ENCODE assay signal across 18 mouse cellular contexts in the genomic region with DNA sequence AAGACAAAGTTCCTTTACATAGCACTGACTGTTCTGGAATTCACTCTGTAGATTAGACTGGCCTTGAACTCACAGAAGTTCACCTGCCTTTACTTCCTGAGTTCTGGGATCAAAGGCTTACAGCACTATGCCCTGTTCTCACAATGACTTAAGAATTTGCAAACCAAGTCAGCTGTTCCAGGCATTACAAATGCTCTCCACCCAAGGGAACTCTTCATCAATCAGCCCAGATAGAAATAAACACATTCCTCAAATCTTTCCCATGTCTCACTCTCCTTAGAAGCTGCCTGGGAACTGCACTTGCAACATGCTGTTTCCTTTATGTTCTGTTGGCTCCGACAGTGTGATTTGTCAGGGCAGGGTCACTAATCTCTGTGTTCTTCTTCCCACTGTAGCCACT. TPM values are rescaled to one million over a fixed set of nuclear protein-coding genes. Genes with fewer than 3 reads are reported as not detected.
DNase-seq lines count a peak whose midpoint lies in the region; ATAC-seq and TF ChIP-seq lines count a peak whose summit lies in the region.
"Had no signal": no experiment of that assay in that cellular context is flagged by ENCODE, and none has a peak within 500 bp of the region (broad histone marks: within the 10 kb centered on the region; RNA-seq: fewer than 3 reads in every experiment).

No protein-coding gene starts in this region.

- no peaks in the 10 kb centered on the region for H3K27me3 ChIP-seq in kidney, postnatal 0 days (ENCODE audit: insufficient read depth, low read length)
- no peaks in the 10 kb centered on the region for H3K27me3 ChIP-seq in kidney, embryonic 14.5 days (ENCODE audit: control insufficient read depth, insufficient read depth, low read length)
- H3K27me3 ChIP-seq in midbrain, embryonic 15.5 days (replicated peaks), result no peaks in the 10 kb centered on the region
- H3K27me3 ChIP-seq: embryonic facial prominence, embryonic 15.5 days; hindbrain, embryonic 12.5 days; neural tube, embryonic 15.5 days had no signal

- H3K4me3 ChIP-seq in kidney, postnatal 0 days (replicated peaks; ENCODE audit: low read depth, low read length), result no peak overlapping the region
- H3K4me3 ChIP-seq in kidney, embryonic 14.5 days (ENCODE audit: low read length), result no peak overlapping the region
- H3K4me3 ChIP-seq in midbrain, embryonic 15.5 days, result no peak overlapping the region
- H3K4me3 ChIP-seq: embryonic facial prominence, embryonic 15.5 days; hindbrain, embryonic 12.5 days; neural tube, embryonic 15.5 days had no signal

- no peak overlapping the region for H3K4me2 ChIP-seq in kidney, postnatal 0 days (ENCODE audit: low read length)
- H3K4me2 ChIP-seq in kidney, embryonic 14.5 days (replicated peaks; ENCODE audit: low read depth, low read length), result no peak overlapping the region
- H3K4me2 ChIP-seq in midbrain, embryonic 15.5 days, result no peak overlapping the region
- H3K4me2 ChIP-seq: embryonic facial prominence, embryonic 15.5 days; hindbrain, embryonic 12.5 days; neural tube, embryonic 15.5 days had no signal

- no peak for ATAC-seq in kidney, postnatal 0 days (replicated peaks; ENCODE audit: low FRiP score, low read depth)
- no peak for ATAC-seq in kidney, embryonic 14.5 days (ENCODE audit: low FRiP score, low TSS enrichment)
- ATAC-seq in midbrain, embryonic 15.5 days (replicated peaks), result no peak
- ATAC-seq: forebrain, embryonic 16.5 days had no signal

- no peaks in the 10 kb centered on the region for H3K36me3 ChIP-seq in kidney, postnatal 0 days (ENCODE audit: insufficient read depth, low read length)
- no peaks in the 10 kb centered on the region for H3K36me3 ChIP-seq in kidney, embryonic 14.5 days (ENCODE audit: control insufficient read depth, insufficient read depth, low read length)
- H3K36me3 ChIP-seq in midbrain, embryonic 15.5 days (replicated peaks), result no peaks in the 10 kb centered on the region
- H3K36me3 ChIP-seq: embryonic facial prominence, embryonic 15.5 days; hindbrain, embryonic 12.5 days; neural tube, embryonic 15.5 days had no signal

- no peak overlapping the region for H3K9ac ChIP-seq in kidney, postnatal 0 days (ENCODE audit: low read depth, low read length)
- no peak overlapping the region for H3K9ac ChIP-seq in kidney, embryonic 14.5 days (ENCODE audit: low read depth, low read length)
- H3K9ac ChIP-seq in midbrain, embryonic 15.5 days, result no peak overlapping the region
- H3K9ac ChIP-seq: embryonic facial prominence, embryonic 15.5 days; hindbrain, embryonic 12.5 days; neural tube, embryonic 15.5 days had no signal

- no peaks in the 10 kb centered on the region for H3K4me1 ChIP-seq in kidney, postnatal 0 days (replicated peaks; ENCODE audit: insufficient read depth, low read length)
- no peaks in the 10 kb centered on the region for H3K4me1 ChIP-seq in kidney, embryonic 14.5 days (ENCODE audit: control insufficient read depth, insufficient read depth, low read length)
- no peaks in the 10 kb centered on the region for H3K4me1 ChIP-seq in midbrain, embryonic 15.5 days
- H3K4me1 ChIP-seq: embryonic facial prominence, embryonic 15.5 days; hindbrain, embryonic 12.5 days; neural tube, embryonic 15.5 days had no signal

- H3K27ac ChIP-seq in kidney, postnatal 0 days, result no peak overlapping the region
- H3K27ac ChIP-seq in kidney, embryonic 14.5 days (ENCODE audit: low read depth, low read length), result no peak overlapping the region
- no peak overlapping the region for H3K27ac ChIP-seq in midbrain, embryonic 15.5 days
- H3K27ac ChIP-seq: embryonic facial prominence, embryonic 15.5 days; hindbrain, embryonic 12.5 days; neural tube, embryonic 15.5 days had no signal

- H3K9me3 ChIP-seq in kidney, postnatal 0 days (replicated peaks; ENCODE audit: low read length), result no peaks in the 10 kb centered on the region
- no peaks in the 10 kb centered on the region for H3K9me3 ChIP-seq in kidney, embryonic 14.5 days (ENCODE audit: control insufficient read depth, low read length)
- 0 out of 2 replicates have a peak, but pooled peaks cover 3% of the 10 kb centered on the region for H3K9me3 ChIP-seq in midbrain, embryonic 15.5 days
- H3K9me3 ChIP-seq: embryonic facial prominence, embryonic 15.5 days; hindbrain, embryonic 12.5 days; neural tube, embryonic 15.5 days had no signal

- no peak for TF ChIP-seq CTCF in kidney, postnatal 0 days (IDR thresholded peaks at IDR 0.05; ENCODE audit: low read depth)

- 29% methylated on average over 1 of the region's 1 CpGs for WGBS in kidney, postnatal 0 days
- whole genome bisulfite sequencing in kidney, embryonic 14.5 days, result 50% methylated on average over 1 of the region's 1 CpGs
- 50% methylated on average over 1 of the region's 1 CpGs for WGBS in midbrain, embryonic 15.5 days

- peak; percentile 70 for DNase-seq in kidney, postnatal 0 days (ENCODE audit: low spot score)
- DNase-seq in ZHBTc4 (ENCODE audit: low read depth, low spot score), result peak; percentile 28
- DNase-seq in forelimb bud, embryonic 11.5 days (ENCODE audit: low read depth, low spot score), result peak; percentile 6
- DNase-seq in lung, postnatal 36 days, result peak; percentile 39
- DNase-seq in right cerebral cortex, adult 2 months (ENCODE audit: low spot score in 2 of 2), result no peak
- no peak for DNase-seq in cerebellum, adult 9-10 months
- DNase-seq: adrenal gland, adult 2 months; cerebellum, postnatal 36 days; gastrocnemius, postnatal 25 days; retina, postnatal 1 day had no signal

RNA-seq across cellular contexts. Expression of a gene that starts 13.1 kb away (rescaled TPM):
- polyA plus RNA-seq in kidney, postnatal 0 days (2015; fragmentation: Nextera tagmentation; extraction: Ambion mirVana), result 0.06 TPM in 1 of 2 replicates, not detected in the other
- not detected in 2 replicates for polyA plus RNA-seq in kidney, embryonic 14.5 days (2014; fragmentation: Nextera tagmentation; extraction: Ambion mirVana)
- not detected in 2 replicates for polyA plus RNA-seq in midbrain, embryonic 15.5 days (2015; fragmentation: Nextera tagmentation; extraction: Ambion mirVana)
- polyA plus RNA-seq: adrenal gland, adult 2 months; embryonic facial prominence, embryonic 15.5 days; forebrain, embryonic 16.5 days; heart, embryonic 14.5 days; hindbrain, embryonic 12.5 days; neural tube, embryonic 15.5 days; spleen, adult 2 months had no signal

Comparison
In these comparisons a context has a peak if more than half of its experiments do, and no peak if none do; other contexts are left out.
1. DNase-seq: peak in kidney, postnatal 0 days (single experiment), ZHBTc4 (single experiment), forelimb bud, embryonic 11.5 days (single experiment) and lung, postnatal 36 days (single experiment); none in right cerebral cortex, adult 2 months (0 of 2) and cerebellum, adult 9-10 months (single experiment).